Mouse (Mus musculus) midbrain, embryonic 10.5 days (tissue): Measurements from ENCODE around the gene A4gnt. TPM values are rescaled to one million over a fixed set of nuclear protein-coding genes. Genes with fewer than 3 reads are reported as not detected.
"Not testable (repeated sequence)": the region's sequence is repeated elsewhere in the genome, so short reads cannot be mapped to it uniquely, and the experiment has no call there.

Experiments
- DNase-seq: peaks from one replicate; pipeline ENCODE4 v3.0.0-alpha.2; 2017; ENCODE audit warnings: low spot score
- H3K27ac ChIP-seq: fragments of 300-500 bp; sonication (generic); replicated peaks from 2 replicates; pipeline ENCODE4 v1.5.1; 2016; ENCODE audit warnings: mild to moderate bottlenecking
- H3K27me3 ChIP-seq: fragments of 300-500 bp; sonication (generic); 2 replicates; pipeline ENCODE4 v1.6.1; 2016; ENCODE audit warnings: low read depth, mild to moderate bottlenecking; ENCODE audit not compliant: poor library complexity, severe bottlenecking
- H3K36me3 ChIP-seq: fragments of 300-500 bp; sonication (generic); 2 replicates; pipeline ENCODE4 v1.6.1; 2016; ENCODE audit warnings: mild to moderate bottlenecking, moderate library complexity
- H3K4me1 ChIP-seq: fragments of 300-500 bp; sonication (generic); 2 replicates; pipeline ENCODE4 v1.6.1; 2016
- H3K4me3 ChIP-seq: fragments of 300-500 bp; sonication (generic); 2 replicates; pipeline ENCODE4 v1.5.1; 2016; ENCODE audit warnings: mild to moderate bottlenecking, moderate library complexity
- H3K9me3 ChIP-seq: fragments of 300-500 bp; sonication (generic); replicated peaks from 2 replicates; pipeline ENCODE4 v1.6.1; 2016; ENCODE audit warnings: mild to moderate bottlenecking
- WGBS: fragments of 180-500 bp; shearing (Covaris S2); methylation state at CpG from one replicate; pipeline ENCODE4 v1.1.7; 2016; 5-methylcytosine and 5-hydroxymethylcytosine counted together
- polyA plus RNA-seq: library from polyadenylated mRNA; unstranded; fragments of >200 nt; fragmentation: Nextera tagmentation; extraction: Ambion mirVana; gene quantifications from 2 replicates; pipeline ENCODE4 v1.2.1, GENCODE M21; 2016

The A4gnt gene
- not detected in 2 replicates for polyA plus RNA-seq

DNA sequence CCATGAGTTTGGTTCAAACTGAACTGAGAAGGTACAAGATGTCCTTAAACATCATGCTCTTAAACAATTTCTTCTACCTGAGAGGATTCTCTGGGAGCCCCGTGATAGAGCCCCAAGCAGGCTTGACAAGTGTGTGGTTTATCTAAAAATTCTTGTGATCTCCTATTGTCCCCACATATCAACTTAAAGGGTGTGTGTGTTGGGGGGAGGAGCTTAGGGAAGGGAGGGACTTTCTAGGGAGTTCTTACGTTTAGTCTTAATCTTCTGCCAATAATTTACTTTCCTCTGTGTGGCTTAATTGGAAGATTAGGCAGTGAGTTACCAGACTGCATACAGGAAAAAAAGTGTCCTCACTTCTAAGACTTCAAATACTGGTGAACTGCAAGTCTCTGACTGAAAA is at the start of gene A4gnt:
Gene A4gnt (plus strand): TSS at position 301 of the 400 bp plus-strand sequence.
- H3K9me3 ChIP-seq, result no peaks in the 10 kb centered on the region
- 62% methylated on average over 2 of the region's 2 CpGs for WGBS
- DNase-seq, result no peak
- no peaks in the 10 kb centered on the region for H3K4me1 ChIP-seq
- no peak within 1 kb of the TSS for H3K4me3 ChIP-seq
- no peaks in the 10 kb centered on the region for H3K36me3 ChIP-seq
- no peak within 1 kb of the TSS for H3K27ac ChIP-seq
- no peaks in the 10 kb centered on the region for H3K27me3 ChIP-seq

GRCm38 (mm10) chr9:99563714-99564113 is 48.6 kb upstream of the A4gnt start:
- H3K4me1 ChIP-seq, result peaks cover 16% of the 10 kb centered on the region
- H3K27me3 ChIP-seq, result no peaks in the 10 kb centered on the region
- no peak overlapping the region for H3K27ac ChIP-seq
- H3K36me3 ChIP-seq, result no peaks in the 10 kb centered on the region
- no peak overlapping the region for H3K4me3 ChIP-seq
- peak; percentile 33 for DNase-seq
- H3K9me3 ChIP-seq, result no peaks in the 10 kb centered on the region
- 35% methylated on average over 11 of the region's 11 CpGs for WGBS

DNA sequence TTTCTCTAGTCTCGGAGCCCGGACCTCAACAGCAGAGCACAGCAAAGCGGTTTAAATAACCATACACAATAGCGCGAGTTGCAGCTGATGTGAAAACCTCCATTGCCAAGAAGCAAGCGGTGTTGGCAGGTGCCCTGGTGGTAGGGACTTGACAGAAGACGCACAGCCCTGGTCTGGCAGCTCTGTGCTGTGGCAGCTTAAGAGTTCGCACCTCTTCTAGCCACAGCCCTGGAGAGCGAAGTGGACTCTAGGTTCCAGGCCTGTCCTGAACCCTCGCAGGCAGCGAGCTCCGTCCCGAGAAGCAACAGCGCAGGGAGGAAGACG is 44.3 kb upstream of the A4gnt start:
- DNase-seq, result no peak
- 3% methylated on average over 15 of the region's 15 CpGs for WGBS

GRCm38 (mm10) chr9:99568347-99569070 is 43.8 kb upstream of the A4gnt start, which contains the start of gene Armc8:
Gene Armc8 (minus strand): TSS chr9:99568899.
- WGBS, result under 1% methylated on average over 70 of the region's 70 CpGs
- Histone ChIP-seq H3K4me3 (peak within 1 kb of the TSS; percentile 71), H3K27me3 (no peaks in the 10 kb centered on the region), H3K27ac (peak within 1 kb of the TSS; percentile 99), H3K36me3 (no peaks in the 10 kb centered on the region), H3K9me3 (no peaks in the 10 kb centered on the region), H3K4me1 (peaks cover 21% of the 10 kb centered on the region)
- peak; percentile 91 for DNase-seq

More for the DNA sequence above, 44.3 kb upstream of the A4gnt start:
- H3K27ac ChIP-seq, result peak overlapping the region; percentile 99
- peaks cover 21% of the 10 kb centered on the region for H3K4me1 ChIP-seq
- H3K9me3 ChIP-seq, result no peaks in the 10 kb centered on the region
- H3K4me3 ChIP-seq, result peak overlapping the region; percentile 71
- no peaks in the 10 kb centered on the region for H3K27me3 ChIP-seq
- no peaks in the 10 kb centered on the region for H3K36me3 ChIP-seq

GRCm38 (mm10) chr9:99569071-99569397 is 43.3 kb upstream of the A4gnt start:
- Histone ChIP-seq H3K4me1 (peaks cover 18% of the 10 kb centered on the region), H3K4me3 (peak overlapping the region; percentile 71), H3K27ac (peak overlapping the region; percentile 99), H3K27me3 (no peaks in the 10 kb centered on the region), H3K9me3 (no peaks in the 10 kb centered on the region), H3K36me3 (no peaks in the 10 kb centered on the region)
- DNase-seq, result no peak
- WGBS, result 3% methylated on average over 9 of the region's 9 CpGs

GRCm38 (mm10) chr9:99575677-99576480 is 36.4 kb upstream of the A4gnt start, which contains the start of gene Dbr1:
Gene Dbr1 (plus strand): TSS chr9:99575799.
- Histone ChIP-seq H3K27ac (peak within 1 kb of the TSS; percentile 93), H3K9me3 (no peaks in the 10 kb centered on the region), H3K27me3 (no peaks in the 10 kb centered on the region), H3K4me1 (peaks cover 16% of the 10 kb centered on the region), H3K4me3 (peak within 1 kb of the TSS; percentile 91), H3K36me3 (peaks cover 29% of the 10 kb centered on the region)
- peak; percentile 90 for DNase-seq
- WGBS, result under 1% methylated on average over 57 of the region's 57 CpGs

DNA sequence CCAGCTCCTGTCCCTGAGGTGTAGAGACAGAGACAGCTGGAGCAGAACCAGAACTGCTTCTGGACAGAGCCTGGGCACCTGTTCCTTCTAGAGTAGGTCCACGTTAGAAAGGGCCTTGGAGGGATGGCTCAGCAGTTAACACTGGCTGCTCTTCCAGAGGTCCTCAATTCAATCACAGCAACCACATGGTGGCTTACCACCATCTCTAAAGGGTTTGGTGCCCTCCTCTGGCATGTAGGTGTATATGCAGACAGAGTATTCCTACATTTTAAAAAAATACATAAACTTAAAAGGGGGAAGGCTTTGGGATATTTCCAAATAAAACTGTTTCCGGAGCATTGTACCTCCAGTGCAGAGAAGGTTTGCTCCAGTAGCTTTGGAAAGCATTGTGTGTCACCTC is 31.6 kb upstream of the A4gnt start:
- Histone ChIP-seq H3K4me3 (no peak overlapping the region), H3K9me3 (no peaks in the 10 kb centered on the region), H3K27me3 (no peaks in the 10 kb centered on the region), H3K36me3 (peaks cover 77% of the 10 kb centered on the region), H3K27ac (no peak overlapping the region), H3K4me1 (peaks cover 16% of the 10 kb centered on the region)
- WGBS, result 65% methylated on average over 2 of the region's 2 CpGs
- no peak for DNase-seq

GRCm38 (mm10) chr9:99587505-99588202 is 24.6 kb upstream of the A4gnt start:
- peak; percentile 71 for DNase-seq
- Histone ChIP-seq H3K27ac (no peak overlapping the region), H3K9me3 (no peaks in the 10 kb centered on the region), H3K36me3 (peaks cover 33% of the 10 kb centered on the region), H3K4me1 (no peaks in the 10 kb centered on the region), H3K27me3 (no peaks in the 10 kb centered on the region), H3K4me3 (no peak overlapping the region)
- WGBS, result 26% methylated on average over 8 of the region's 8 CpGs

GRCm38 (mm10) chr9:99591144-99591543 is 21.2 kb upstream of the A4gnt start:
- H3K27ac ChIP-seq, result 0 out of 2 replicates have a peak overlapping the region, but pooled peaks have one; percentile 10

DNA sequence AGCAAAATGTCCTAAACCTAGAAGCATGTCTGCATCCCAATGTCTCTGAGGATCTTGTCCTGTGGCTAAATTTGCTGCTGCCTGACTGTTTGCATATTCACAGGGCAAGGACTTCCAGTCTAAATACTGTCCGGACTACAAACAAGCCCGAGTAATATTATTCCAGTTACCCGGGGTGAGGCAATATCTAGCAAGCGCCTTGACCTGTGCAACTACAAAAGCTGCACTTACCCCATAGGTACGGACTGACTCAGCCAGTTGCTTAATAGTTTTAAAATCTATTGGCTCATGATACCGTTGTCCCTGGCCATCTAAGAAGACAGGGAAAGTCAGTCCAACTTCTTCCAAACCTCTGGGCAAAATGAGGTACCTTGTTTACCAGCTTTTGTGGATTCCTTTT is 13.2 kb upstream of the A4gnt start:
- not testable (repeated sequence) for DNase-seq

More at GRCm38 (mm10) chr9:99591144-99591543, 21.2 kb upstream of the A4gnt start:
- Histone ChIP-seq H3K4me1 (no peaks in the 10 kb centered on the region), H3K9me3 (peaks cover 3% of the 10 kb centered on the region; the same call in 1 of the 2 replicates), H3K27me3 (no peaks in the 10 kb centered on the region), H3K36me3 (no peaks in the 10 kb centered on the region), H3K4me3 (no peak overlapping the region)
- DNase-seq, result no peak
- WGBS, result 84% methylated on average over 8 of the region's 8 CpGs

GRCm38 (mm10) chr9:99603566-99603965 is 8.7 kb upstream of the A4gnt start:
- Histone ChIP-seq H3K27me3 (no peaks in the 10 kb centered on the region), H3K27ac (no peak overlapping the region), H3K9me3 (no peaks in the 10 kb centered on the region), H3K4me3 (no peak overlapping the region), H3K4me1 (no peaks in the 10 kb centered on the region), H3K36me3 (no peaks in the 10 kb centered on the region)
- DNase-seq, result no peak
- WGBS, result 85% methylated on average over 2 of the region's 2 CpGs

More for the DNA sequence above, 13.2 kb upstream of the A4gnt start:
- not testable (repeated sequence) for H3K4me1 ChIP-seq, H3K9me3 ChIP-seq, H3K27me3 ChIP-seq, H3K4me3 ChIP-seq, H3K36me3 ChIP-seq, H3K27ac ChIP-seq
- 92% methylated on average over 6 of the region's 6 CpGs for WGBS

- Histone ChIP-seq H3K4me1 (no peaks in the 10 kb centered on the region), H3K27me3 (no peaks in the 10 kb centered on the region), H3K4me3 (no peak overlapping the region), H3K9me3 (no peaks in the 10 kb centered on the region), H3K36me3 (no peaks in the 10 kb centered on the region), H3K27ac (no peak overlapping the region)
- no peak for DNase-seq
- 93% methylated on average over 8 of the region's 8 CpGs for WGBS
Measured at GRCm38 (mm10) chr9:99619688-99620087, 7.4 kb downstream of the A4gnt start.
